Mouse (Mus musculus): Measurements from ENCODE around the gene B2m. TPM values are rescaled to one million over a fixed set of nuclear protein-coding genes. Genes with fewer than 3 reads are reported as not detected.

Gene B2m
- 108 and 135 TPM in 2 replicates for total RNA-seq (2012; rRNA removed)
- polyA plus RNA-seq (2012; ENCODE audit: insufficient read depth in 1 of 2, insufficient read length in 2 of 2, low read depth in 1 of 2, low replicate concordance in 2 of 2, missing spikeins in 1 of 2): 1,000 to 10,000 TPM in 1 of 2 experiments, 100 to 1,000 TPM in 1; 229 to 1,161 TPM

DNA sequence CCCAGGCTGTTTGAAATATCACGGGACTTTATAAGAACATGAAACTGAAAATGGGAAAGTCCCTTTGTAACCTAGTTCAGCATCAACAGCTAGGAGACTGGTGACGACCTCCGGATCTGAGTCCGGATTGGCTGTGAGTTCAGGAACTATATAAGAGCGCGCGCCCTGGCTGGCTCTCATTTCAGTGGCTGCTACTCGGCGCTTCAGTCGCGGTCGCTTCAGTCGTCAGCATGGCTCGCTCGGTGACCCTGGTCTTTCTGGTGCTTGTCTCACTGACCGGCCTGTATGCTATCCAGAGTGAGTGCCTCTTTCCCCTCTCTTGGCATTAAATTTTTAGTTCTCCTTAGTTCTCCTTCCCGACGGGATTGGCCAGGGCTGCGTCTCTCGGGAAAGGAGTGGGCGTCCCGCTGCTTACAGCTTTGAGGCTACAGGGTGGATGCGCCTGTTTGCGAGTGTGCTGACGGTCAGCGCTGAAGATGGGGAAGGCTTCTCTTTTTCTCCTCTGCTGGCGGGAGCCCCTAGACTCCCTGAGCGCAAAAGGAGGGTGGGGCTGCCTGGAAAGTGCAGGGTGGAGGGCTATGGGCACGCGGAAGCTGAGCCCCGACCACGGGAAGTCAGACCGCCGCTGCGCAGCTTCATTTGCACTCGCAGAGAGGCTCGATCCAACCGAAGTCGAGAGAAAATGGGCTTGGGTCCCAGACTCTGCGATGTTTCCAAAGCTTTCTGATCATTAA lies at the start of gene B2m:
Gene B2m, plus strand, starts transcription at position 179 of the 734 bp plus-strand sequence.
- H3K27ac ChIP-seq (ENCODE audit: control insufficient read depth, low read depth, low read length): peak within 1 kb of the TSS; percentile 97
- peaks cover 7 to 26% of the 10 kb centered on the region in 2 experiments for H3K4me1 ChIP-seq (ENCODE audit: control insufficient read depth in 1 of 2, insufficient read depth in 2 of 2, low read length in 2 of 2)
- peak; percentile 98 for DNase-seq (ENCODE audit: low read depth, low spot score)
- H3K36me3 ChIP-seq (ENCODE audit: control insufficient read depth in 1 of 2, insufficient read depth in 2 of 2, low read length in 2 of 2): peaks cover 0 to 24% of the 10 kb centered on the region in 2 experiments; a peak in 3 of 4 replicates
- peak within 1 kb of the TSS; percentile 95 for H3K9ac ChIP-seq (ENCODE audit: control insufficient read depth, low read depth, low read length, poor library complexity, severe bottlenecking)
- no peaks in the 10 kb centered on the region for H3K27me3 ChIP-seq (ENCODE audit: control insufficient read depth in 1 of 2, insufficient read depth in 2 of 2, low read length in 2 of 2)
- H3K9me3 ChIP-seq (replicated peaks; ENCODE audit: insufficient read depth, low read length): no peaks in the 10 kb centered on the region
- H3K79me2 ChIP-seq (ENCODE audit: control insufficient read depth, insufficient read depth, low read length, poor library complexity): peaks cover 35% of the 10 kb centered on the region
- H3K4me3 ChIP-seq (ENCODE audit: control insufficient read depth in 1 of 2, insufficient read depth in 1 of 2, low read depth in 2 of 2, low read length in 2 of 2): peak within 1 kb of the TSS; percentile 75 to 97
- TF ChIP-seq CHD1 (IDR thresholded peaks at IDR 0.05; ENCODE audit: low read depth, low read length) (0 out of 2 replicates have a peak, but pooled peaks have one; percentile 87), GATA1 (IDR thresholded peaks at IDR 0.05; ENCODE audit: low read depth, low read length) (no peak), NRF1 (IDR thresholded peaks at IDR 0.05; ENCODE audit: insufficient read depth, low read depth, low read length, poor library complexity, severe bottlenecking) (peak; percentile 43; the same call in 1 of the 2 replicates), E2F4 (IDR thresholded peaks at IDR 0.05; ENCODE audit: borderline replicate concordance, low read depth, low read length) (no peak), KAT2A (conservative IDR thresholded peaks at IDR 0.05; ENCODE audit: low read depth, low read length) (no peak), ETS1 (IDR thresholded peaks at IDR 0.05; ENCODE audit: low read depth, low read length) (peak; percentile 70), USF2 (IDR thresholded peaks at IDR 0.05; ENCODE audit: borderline replicate concordance in 1 of 2, insufficient read depth in 1 of 2, low read depth in 1 of 2, low read length in 2 of 2) (no peak), BHLHE40 (IDR thresholded peaks at IDR 0.05; ENCODE audit: borderline replicate concordance, low read depth, low read length) (peak; percentile 58; the same call in 1 of the 2 replicates), SMC3 (IDR thresholded peaks at IDR 0.05; ENCODE audit: low read depth, low read length) (no peak), MYC (IDR thresholded peaks at IDR 0.05; ENCODE audit: low read depth, low read length) (no peak; the same call in 1 of the 2 replicates), RCOR1 (IDR thresholded peaks at IDR 0.05; ENCODE audit: low read depth, low read length) (no peak), CHD2 (IDR thresholded peaks at IDR 0.05; ENCODE audit: low read length) (peak; percentile 96), JUND (IDR thresholded peaks at IDR 0.05; ENCODE audit: low read depth, low read length) (no peak), TBP (IDR thresholded peaks at IDR 0.05; ENCODE audit: low read depth, low read length) (peak; percentile 99), MAFK (IDR thresholded peaks at IDR 0.05; ENCODE audit: borderline replicate concordance, low read depth, low read length) (no peak), GABPA (IDR thresholded peaks at IDR 0.05; ENCODE audit: low read depth, low read length) (no peak), USF1 (IDR thresholded peaks at IDR 0.05; ENCODE audit: low read depth, low read length) (no peak), POLR2A (IDR thresholded peaks at IDR 0.05; ENCODE audit: control insufficient read depth in 1 of 2, insufficient read depth in 1 of 2, low read depth in 1 of 2, low read length in 2 of 2, poor library complexity in 1 of 2) (peak; percentile 98 to 100), ZMIZ1 (IDR thresholded peaks at IDR 0.05; ENCODE audit: low read depth, low read length) (peak; percentile 98), RAD21 (IDR thresholded peaks at IDR 0.05; ENCODE audit: low read depth, low read length) (no peak), NELFE (IDR thresholded peaks at IDR 0.05; ENCODE audit: low read depth, low read length) (peak; percentile 100), ZC3H11A (IDR thresholded peaks at IDR 0.05; ENCODE audit: low read depth, low read length) (no peak), ZKSCAN1 (IDR thresholded peaks at IDR 0.05; ENCODE audit: low read depth, low read length) (no peak), TAL1 (IDR thresholded peaks at IDR 0.05; ENCODE audit: low read length) (no peak), SIN3A (IDR thresholded peaks at IDR 0.05; ENCODE audit: low read length) (peak; percentile 30; the same call in 1 of the 2 replicates), MEF2A (IDR thresholded peaks at IDR 0.05; ENCODE audit: extremely low read depth, insufficient replicate concordance, low read depth, low read length, poor library complexity, severe bottlenecking) (no peak), MAZ (IDR thresholded peaks at IDR 0.05; ENCODE audit: low read depth, low read length) (peak; percentile 51; the same call in 1 of the 2 replicates), CTCF (IDR thresholded peaks at IDR 0.05 in 2 of 3, conservative IDR thresholded peaks at IDR 0.05 in 1 of 3; ENCODE audit: control insufficient read depth in 1 of 3, insufficient read depth in 1 of 3, low read depth in 2 of 3, low read length in 3 of 3, poor library complexity in 1 of 3, severe bottlenecking in 1 of 3) (no peak), ZNF384 (IDR thresholded peaks at IDR 0.05; ENCODE audit: low read depth, low read length) (no peak), MXI1 (IDR thresholded peaks at IDR 0.05; ENCODE audit: low read depth, low read length) (peak; percentile 69), POLR2AphosphoS5 (IDR thresholded peaks at IDR 0.05; ENCODE audit: borderline replicate concordance, low read depth, low read length) (peak; percentile 87; the same call in 1 of the 2 replicates), HCFC1 (IDR thresholded peaks at IDR 0.05; ENCODE audit: low read depth, low read length) (peak; percentile 51; the same call in 1 of the 2 replicates), POLR2AphosphoS2 (IDR thresholded peaks at IDR 0.05; ENCODE audit: low read length) (peak; percentile 97), UBTF (IDR thresholded peaks at IDR 0.05; ENCODE audit: borderline replicate concordance, insufficient read depth, low read depth, low read length) (no peak), EP300 (IDR thresholded peaks at IDR 0.05; ENCODE audit: low read depth in 1 of 2, low read length in 2 of 2) (no peak)

Measured in MEL (cell line).